Mouse (Mus musculus): Measurements from ENCODE around the gene Lin52.

Gene Lin52

GRCm38 (mm10) chr12:84450718-84451646 is at the start of gene Lin52, which contains the start of gene Aldh6a1:
TSS of gene Lin52 (plus strand) at chr12:84451422.
TSS of gene Aldh6a1 (minus strand) at chr12:84451004.
- DNase-seq, result peak; percentile 92 to 97

- DNase-seq, result no peak
Measured at GRCm38 (mm10) chr12:84402923-84403322, 48.3 kb upstream of the Lin52 start.

- DNase-seq, result no peak
Measured at GRCm38 (mm10) chr12:84404541-84404940, 46.7 kb upstream of the Lin52 start.

GRCm38 (mm10) chr12:84407259-84407658 is 44.0 kb upstream of the Lin52 start:
- DNase-seq, result no peak

GRCm38 (mm10) chr12:84407874-84408818 is 43.1 kb upstream of the Lin52 start:
- peak; percentile 89 to 92 for DNase-seq

- DNase-seq, result peak; percentile 93
Measured at GRCm38 (mm10) chr12:84408819-84409507, 42.3 kb upstream of the Lin52 start, which contains the start of the genes Entpd5 and Bbof1. TSS of gene Entpd5 (minus strand) at chr12:84409029. TSS of gene Bbof1 (plus strand) at chr12:84409071.

- DNase-seq, result peak; percentile 86 to 89
Measured at GRCm38 (mm10) chr12:84416834-84417604, 34.2 kb upstream of the Lin52 start, which contains the start of gene Rnf113a2. TSS of gene Rnf113a2 (plus strand) at chr12:84417196.

GRCm38 (mm10) chr12:84417605-84417922 is 33.7 kb upstream of the Lin52 start:
- no peak for DNase-seq

- no peak for DNase-seq
Measured at GRCm38 (mm10) chr12:84423990-84424389, 27.2 kb upstream of the Lin52 start.

- DNase-seq, result no peak
Measured at GRCm38 (mm10) chr12:84429825-84430224, 21.4 kb upstream of the Lin52 start.

- DNase-seq, result no peak
Measured at GRCm38 (mm10) chr12:84438697-84439096, 12.5 kb upstream of the Lin52 start.

- no peak for DNase-seq
Measured at GRCm38 (mm10) chr12:84442526-84442925, 8.7 kb upstream of the Lin52 start.

GRCm38 (mm10) chr12:84447386-84447785 is 3.8 kb upstream of the Lin52 start:
- no peak for DNase-seq

GRCm38 (mm10) chr12:84448181-84448580 is 3.0 kb upstream of the Lin52 start:
- DNase-seq, result no peak

- DNase-seq, result no peak
Measured at GRCm38 (mm10) chr12:84449887-84450286, 1.3 kb upstream of the Lin52 start.

GRCm38 (mm10) chr12:84450351-84450717 is 888 bp upstream of the Lin52 start:
- no peak for DNase-seq

GRCm38 (mm10) chr12:84451801-84452200 is 579 bp downstream of the Lin52 start:
- DNase-seq, result peak in 1 of 2 experiments; percentile 52

GRCm38 (mm10) chr12:84456911-84457310 is 5.7 kb downstream of the Lin52 start:
- no peak for DNase-seq

GRCm38 (mm10) chr12:84459845-84460244 is 8.6 kb downstream of the Lin52 start:
- no peak for DNase-seq

GRCm38 (mm10) chr12:84461416-84461815 is 10.2 kb downstream of the Lin52 start:
- no peak for DNase-seq

- no peak for DNase-seq
Measured at GRCm38 (mm10) chr12:84462856-84463255, 11.6 kb downstream of the Lin52 start.

- peak; percentile 14 to 15 for DNase-seq
Measured at GRCm38 (mm10) chr12:84468701-84469100, 17.5 kb downstream of the Lin52 start.

Measured in B cell, adult 2 months (primary cell).